1 mouse cellular context compared by ENCODE assay signal in genomic region chr3:96811232-96811631, GRCm38 (mm10).
TF ChIP-seq lines count a peak whose summit lies in the region.

No protein-coding gene starts in this region.

TF ChIP-seq in MEL, 35 proteins besides CTCF, POLR2A, EP300 and RAD21 (continued from another document):
- TF ChIP-seq CHD2 (IDR thresholded peaks at IDR 0.05; ENCODE audit: low read length) = no peak
- no peak for TF ChIP-seq GATA1 (IDR thresholded peaks at IDR 0.05; ENCODE audit: low read depth, low read length)
- TF ChIP-seq ZMIZ1 (IDR thresholded peaks at IDR 0.05; ENCODE audit: low read depth, low read length) = no peak
- TF ChIP-seq CHD1 (IDR thresholded peaks at IDR 0.05; ENCODE audit: low read depth, low read length) = no peak
- no peak for TF ChIP-seq MAZ (IDR thresholded peaks at IDR 0.05; ENCODE audit: low read depth, low read length)
- no peak for TF ChIP-seq TAL1 (IDR thresholded peaks at IDR 0.05; ENCODE audit: low read length)
- no peak for TF ChIP-seq KAT2A (conservative IDR thresholded peaks at IDR 0.05; ENCODE audit: low read depth, low read length)
- peak; percentile 70; the same call in 1 of the 2 replicates for TF ChIP-seq MYC (IDR thresholded peaks at IDR 0.05; ENCODE audit: low read depth, low read length)
